Mouse (Mus musculus): Measurements from ENCODE around the gene Fam102a.

The Fam102a gene

DNA sequence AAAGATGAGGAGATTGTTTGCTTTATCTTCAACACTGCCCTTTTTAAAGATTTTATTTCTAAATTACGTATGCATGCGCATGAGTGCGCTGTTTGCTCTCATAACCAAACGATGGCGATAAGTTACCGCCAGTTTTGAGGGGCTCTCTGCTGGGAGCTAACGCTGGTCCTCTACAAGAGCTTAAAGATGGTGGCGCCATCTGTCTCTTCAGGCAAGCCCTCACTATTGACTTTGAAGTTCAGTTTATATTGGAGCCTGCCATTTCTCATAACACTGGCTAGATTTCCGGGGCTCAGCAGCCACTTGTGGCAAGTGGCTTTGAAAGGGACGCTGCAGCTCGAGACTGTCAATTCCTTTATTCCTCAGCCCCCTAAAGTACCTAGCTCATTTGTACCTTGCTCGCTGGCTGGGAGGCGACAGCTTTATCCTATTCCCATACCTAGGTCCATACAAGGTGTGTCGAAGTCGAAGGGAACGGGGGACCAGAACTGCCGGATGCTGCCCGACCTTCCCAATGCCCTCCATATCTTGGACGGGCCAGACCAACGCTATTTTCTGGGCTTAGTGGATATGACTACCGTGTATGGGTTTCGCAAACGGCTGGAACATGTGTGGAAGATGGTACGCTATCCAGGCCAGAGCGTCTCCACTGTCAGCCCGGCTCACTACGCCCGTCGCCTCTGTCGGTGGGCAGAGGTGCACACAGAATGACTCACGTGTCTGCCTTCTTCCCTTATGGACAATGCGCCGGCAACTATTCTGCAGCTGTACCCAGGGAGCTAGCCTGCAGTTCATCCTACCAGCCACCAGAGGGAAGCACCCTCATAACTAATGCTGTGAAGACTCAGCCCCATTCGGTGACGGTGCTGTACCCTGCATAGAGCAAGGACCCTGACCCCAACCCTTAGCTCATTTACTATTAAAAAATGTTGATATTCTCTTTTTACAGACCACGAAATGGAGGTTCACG, 48.0 kb downstream of the Fam102a start:
- DNase-seq = peak; percentile 69 to 75

- no peak for DNase-seq
These were observed 50.1 kb downstream of the Fam102a start for GRCm38 (mm10) chr2:32585149-32585714.

DNA sequence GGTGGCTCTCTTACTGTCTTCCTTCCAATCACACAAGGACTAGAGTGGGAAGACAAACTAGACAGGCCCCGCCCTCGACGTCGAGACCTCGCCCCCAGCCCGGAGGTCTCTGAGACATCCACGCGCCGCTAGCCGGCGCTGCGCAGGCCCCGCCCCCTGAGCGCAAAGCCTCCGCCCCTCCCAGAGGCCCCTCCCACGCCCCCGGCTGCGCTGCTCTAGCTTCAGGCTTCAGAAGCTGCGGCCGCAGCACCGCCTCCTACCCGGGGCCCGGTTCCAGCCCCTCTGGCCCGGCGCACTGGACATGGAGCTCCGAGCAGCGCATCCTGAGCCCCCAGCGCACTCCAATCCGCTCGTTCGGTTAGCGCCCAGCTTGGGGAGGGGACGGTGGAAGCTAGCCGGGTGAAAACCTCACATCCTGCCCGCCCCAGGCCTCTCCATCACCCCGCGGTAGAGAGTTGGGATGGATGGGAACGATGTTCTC, 51.8 kb downstream of the Fam102a start, which contains the start of gene St6galnac4:
TSS of gene St6galnac4 (plus strand) at position 225 of the 481 bp plus-strand sequence.
- DNase-seq = peak; percentile 92

- DNase-seq = peak in 1 of 2 experiments; percentile 45
These were observed 52.7 kb downstream of the Fam102a start for GRCm38 (mm10) chr2:32587731-32588321.

- no peak for DNase-seq
These were observed 54.2 kb downstream of the Fam102a start for GRCm38 (mm10) chr2:32589213-32589795.

- DNase-seq = no peak
These were observed 55.1 kb downstream of the Fam102a start for GRCm38 (mm10) chr2:32590224-32590623.

DNA sequence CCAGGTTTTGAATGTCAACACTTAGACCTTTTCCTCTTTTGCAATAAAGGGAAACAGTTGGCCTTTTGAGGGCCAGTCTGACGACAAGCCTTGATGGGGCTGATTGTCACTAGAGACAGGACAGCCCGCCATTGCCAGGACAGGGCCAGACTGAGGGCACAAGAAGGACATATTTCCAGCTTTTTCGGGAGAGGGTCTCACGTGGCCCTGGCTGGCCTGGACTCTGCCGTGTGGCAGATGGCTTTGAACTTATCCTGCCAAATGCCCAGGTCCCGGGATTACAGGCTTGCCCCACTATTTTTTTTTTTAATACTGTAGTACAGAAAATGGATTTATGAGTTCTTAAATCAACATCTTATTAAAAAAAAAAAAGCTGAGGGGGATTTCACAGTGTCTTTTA, 56.1 kb downstream of the Fam102a start:
- DNase-seq = no peak

- DNase-seq = no peak
These were observed 61.6 kb downstream of the Fam102a start for GRCm38 (mm10) chr2:32596725-32597124.

GRCm38 (mm10) chr2:32597248-32597647, 62.1 kb downstream of the Fam102a start:
- no peak for DNase-seq

DNA sequence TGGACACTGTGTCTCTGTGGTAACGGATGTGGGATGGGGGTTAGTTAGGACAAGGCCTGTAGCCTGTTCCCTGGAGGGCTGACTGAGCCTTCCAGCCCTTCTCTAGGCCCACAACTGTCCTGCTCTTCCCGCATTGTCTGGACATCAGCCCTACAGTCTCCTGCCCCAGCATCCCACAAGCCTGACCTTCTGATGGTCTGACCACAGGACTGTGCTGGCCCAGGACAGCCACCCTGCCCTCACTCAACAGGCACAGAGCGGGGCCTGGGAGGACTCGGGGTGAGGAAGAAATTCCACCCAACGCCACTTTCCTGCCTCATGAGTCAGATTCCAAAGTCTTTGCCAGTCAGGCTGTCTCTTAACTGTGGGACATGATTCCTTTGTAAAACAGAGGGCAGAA, 62.6 kb downstream of the Fam102a start:
- no peak for DNase-seq

- DNase-seq = no peak
These were observed 63.4 kb downstream of the Fam102a start for GRCm38 (mm10) chr2:32598506-32598905.

DNA sequence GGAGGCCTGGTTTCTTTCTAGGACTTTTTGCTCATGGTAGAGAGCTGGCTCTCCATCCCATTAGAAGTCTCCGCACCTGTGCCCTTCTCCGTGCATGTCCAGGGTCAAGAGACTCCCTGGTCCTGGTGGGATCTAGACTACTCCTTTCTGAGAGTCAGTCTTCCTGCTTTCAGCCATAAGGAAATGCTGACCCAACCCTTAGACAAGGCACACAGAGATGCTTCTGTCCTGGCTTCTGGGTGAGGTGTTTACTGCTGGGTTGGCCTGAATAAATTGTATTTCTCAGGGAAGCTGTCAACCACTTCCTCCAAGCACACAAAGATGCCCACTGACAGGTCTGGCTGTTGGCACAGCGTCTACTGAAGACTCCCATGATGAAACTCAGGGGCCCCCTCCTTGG, 64.3 kb downstream of the Fam102a start, which contains the start of gene St6galnac6:
TSS of gene St6galnac6 (plus strand) at position 301 of the 400 bp plus-strand sequence.
- no peak for DNase-seq

DNA sequence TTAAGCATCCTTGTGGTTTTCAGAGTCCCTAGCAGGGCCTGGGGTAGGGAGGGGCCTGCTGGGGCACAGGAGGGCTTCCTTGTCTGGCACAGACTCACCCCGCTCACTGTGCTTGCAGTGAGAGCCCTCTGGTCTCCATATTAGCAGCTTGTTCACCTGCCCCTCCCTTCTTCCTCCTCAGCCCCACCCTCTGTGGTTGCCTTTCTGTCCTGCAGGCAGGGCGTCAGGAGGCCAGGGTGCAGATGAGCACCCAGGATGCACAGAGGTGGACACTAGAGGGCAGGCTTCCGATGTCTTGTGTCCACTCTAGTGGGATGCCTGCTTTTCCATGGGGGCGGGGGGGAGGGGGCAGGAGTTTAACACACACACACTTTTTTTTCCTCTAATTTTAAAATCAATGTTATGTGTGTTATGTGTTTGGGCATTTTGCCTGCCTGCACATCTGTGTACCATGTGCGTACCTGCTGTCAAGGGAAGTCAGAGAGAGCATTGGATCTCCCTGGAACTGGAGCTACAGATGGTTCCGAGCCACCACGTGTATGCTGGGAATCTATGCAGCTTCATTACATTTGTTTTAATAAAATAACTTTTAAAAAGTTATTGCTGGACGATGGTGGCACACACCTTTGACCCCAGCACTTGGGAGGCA, 66.4 kb downstream of the Fam102a start:
- peak in 1 of 2 experiments; percentile 47 for DNase-seq

GRCm38 (mm10) chr2:32602600-32603054, 67.5 kb downstream of the Fam102a start:
- DNase-seq = peak; percentile 82 to 89

DNA sequence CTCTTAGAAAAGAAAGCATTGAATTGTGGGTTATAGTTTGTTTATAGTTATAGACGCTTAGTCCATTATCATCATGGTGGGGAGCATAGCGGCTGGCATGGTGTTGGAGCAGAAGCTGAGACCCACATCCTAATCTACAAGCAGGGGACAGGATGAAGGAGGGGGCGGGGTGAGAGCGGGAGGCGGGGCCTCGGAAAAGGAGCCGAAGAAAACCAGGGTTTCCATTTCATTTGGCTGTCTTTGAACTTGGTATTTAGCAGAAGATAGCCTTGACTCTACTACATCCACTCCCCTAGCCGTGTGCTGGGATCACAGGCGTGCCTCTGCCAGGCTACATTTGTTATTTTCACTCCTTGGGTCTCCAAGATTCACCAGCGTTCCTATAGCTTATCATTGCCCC, 69.5 kb downstream of the Fam102a start:
- DNase-seq = no peak

GRCm38 (mm10) chr2:32606161-32607142, 71.3 kb downstream of the Fam102a start:
- DNase-seq = peak; percentile 69 to 82

- DNase-seq = no peak
These were observed 72.3 kb downstream of the Fam102a start for GRCm38 (mm10) chr2:32607262-32607947.

DNA sequence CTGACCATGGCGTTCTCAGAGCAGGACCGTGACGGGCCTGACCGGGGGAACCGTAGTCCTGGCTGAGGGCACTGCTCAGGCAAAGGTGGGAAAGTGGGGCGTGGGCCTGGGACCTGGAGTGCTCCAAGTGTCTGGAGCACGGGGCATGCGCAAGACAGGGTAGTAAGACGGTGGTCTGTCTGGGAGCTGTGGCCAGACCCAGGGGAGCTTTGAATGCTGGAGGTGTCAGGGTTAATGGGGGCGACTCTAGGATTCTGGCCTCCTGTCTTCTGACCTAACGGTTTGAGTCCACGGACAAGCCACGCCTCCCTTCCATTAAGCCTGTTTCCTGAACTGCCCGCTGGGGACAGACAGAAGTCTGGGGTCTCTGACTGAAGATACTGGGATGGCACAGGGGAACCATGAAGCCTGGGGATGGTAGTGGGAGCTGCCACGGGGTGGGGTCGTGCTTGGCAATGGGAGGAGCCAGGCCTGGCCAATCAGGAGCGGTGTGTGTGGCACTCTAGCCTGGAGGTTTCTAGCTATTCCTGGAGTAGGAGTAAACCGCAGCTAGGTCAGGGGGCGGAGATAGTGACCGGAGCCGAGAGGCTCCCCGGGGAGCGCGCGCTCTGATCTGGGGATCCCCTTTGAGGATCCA, 73.1 kb downstream of the Fam102a start:
- no peak for DNase-seq

DNA sequence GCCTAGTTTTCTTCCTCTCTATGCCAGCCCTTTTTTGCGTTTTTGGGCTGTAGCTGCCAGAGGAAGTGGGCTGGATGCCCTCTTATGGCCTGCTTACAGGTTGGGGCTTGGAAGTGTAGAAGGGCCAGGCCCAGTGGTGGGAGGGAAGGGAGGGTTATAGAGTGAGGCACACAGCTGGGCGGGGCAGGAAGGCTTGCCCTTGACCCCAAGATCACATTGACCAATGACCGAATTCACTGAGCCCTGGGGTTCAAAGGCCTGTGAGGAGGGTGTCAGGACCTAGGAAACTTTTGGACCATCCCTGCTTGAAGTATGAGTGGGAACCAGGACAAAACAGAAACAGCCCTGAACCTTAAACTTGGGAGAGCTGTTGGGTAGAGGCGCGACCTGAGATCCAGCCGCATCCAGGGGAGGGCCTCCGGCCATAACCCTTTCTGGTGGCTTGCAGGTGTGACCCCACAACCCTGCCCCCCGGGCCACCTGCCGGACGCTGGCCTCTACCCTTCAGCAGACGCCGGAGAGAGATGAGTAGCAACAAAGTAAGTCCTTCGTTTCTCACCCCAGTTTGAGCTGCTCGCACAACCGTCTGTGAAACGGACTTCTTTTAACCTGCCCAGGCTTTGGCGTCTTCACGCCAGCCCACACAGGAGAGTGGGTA, 73.8 kb downstream of the Fam102a start:
- DNase-seq = no peak
